Mouse (Mus musculus) embryonic facial prominence, embryonic 13.5 days (tissue): ENCODE measurements around the gene Dcst2. TPM values are rescaled to one million over a fixed set of nuclear protein-coding genes. Genes with fewer than 3 reads are reported as not detected.

Experiments used
- ATAC-seq: fragments of 200-750 bp; cut with Nextera tagmentation; 2 replicates; pipeline ENCODE4 v1.8.0; 2017; ENCODE audit warnings: low read depth; ENCODE audit not compliant: insufficient number of reproducible peaks, insufficient read depth, low FRiP score, low TSS enrichment
- H3K27ac ChIP-seq: fragments of 300-500 bp; sonication (generic); 2 replicates; pipeline ENCODE4 v1.5.1; 2015; ENCODE audit warnings: moderate library complexity, mild to moderate bottlenecking, inconsistent platforms
- H3K27me3 ChIP-seq: fragments of 300-500 bp; sonication (generic); 2 replicates; pipeline ENCODE4 v1.6.1; 2015; ENCODE audit warnings: mild to moderate bottlenecking, inconsistent platforms
- H3K36me3 ChIP-seq: fragments of 300-500 bp; sonication (generic); 2 replicates; pipeline ENCODE4 v1.6.1; 2015; ENCODE audit warnings: mild to moderate bottlenecking, inconsistent platforms
- H3K4me1 ChIP-seq: fragments of 300-500 bp; sonication (generic); 2 replicates; pipeline ENCODE4 v1.6.1; 2015; ENCODE audit warnings: inconsistent platforms
- H3K4me2 ChIP-seq: fragments of 300-500 bp; sonication (generic); 2 replicates; pipeline ENCODE4 v1.6.1; 2015; ENCODE audit warnings: moderate library complexity, mild to moderate bottlenecking, inconsistent platforms
- H3K4me3 ChIP-seq: fragments of 300-500 bp; sonication (generic); 2 replicates; pipeline ENCODE4 v1.5.1; 2015; ENCODE audit warnings: mild to moderate bottlenecking, inconsistent platforms
- H3K9ac ChIP-seq: fragments of 300-500 bp; sonication (generic); 2 replicates; pipeline ENCODE4 v1.6.1; 2015; ENCODE audit warnings: mild to moderate bottlenecking, inconsistent platforms
- H3K9me3 ChIP-seq: fragments of 300-500 bp; sonication (generic); 2 replicates; pipeline ENCODE4 v1.6.1; 2016; ENCODE audit warnings: inconsistent platforms
- WGBS: fragments of 180-500 bp; shearing (Covaris S2); methylation state at CpG from one replicate; pipeline ENCODE4 v1.1.7; 2015; ENCODE audit warnings: mixed read lengths; 5-methylcytosine and 5-hydroxymethylcytosine counted together
- polyA plus RNA-seq: library from polyadenylated mRNA; unstranded; fragments of >200 nt; fragmentation: Nextera tagmentation; extraction: Ambion mirVana; gene quantifications from 2 replicates; pipeline ENCODE4 v1.2.1, GENCODE M21; 2015

Dcst2 gene
- polyA plus RNA-seq, 1 experiment from 2014 or later: 0.38 TPM

- 59% methylated on average over 5 of the region's 5 CpGs for WGBS
- Histone ChIP-seq H3K9me3 (no peaks in the 10 kb centered on the region), H3K27me3 (no peaks in the 10 kb centered on the region), H3K9ac (no peak overlapping the region), H3K27ac (no peak overlapping the region), H3K4me2 (no peak overlapping the region), H3K4me3 (no peak overlapping the region), H3K36me3 (peaks cover 5% of the 10 kb centered on the region; the same call in 1 of the 2 replicates), H3K4me1 (peaks cover 44% of the 10 kb centered on the region)
- no peak for ATAC-seq
Measured at GRCm38 (mm10) chr3:89382950-89383349, 21.2 kb downstream of the Dcst2 start.

GRCm38 (mm10) chr3:89383651-89384255, 22.0 kb downstream of the Dcst2 start:
- Histone ChIP-seq H3K9ac (no peak overlapping the region), H3K4me1 (peaks cover 40% of the 10 kb centered on the region), H3K4me2 (no peak overlapping the region), H3K27me3 (no peaks in the 10 kb centered on the region), H3K36me3 (peaks cover 5% of the 10 kb centered on the region; the same call in 1 of the 2 replicates), H3K9me3 (no peaks in the 10 kb centered on the region), H3K27ac (no peak overlapping the region), H3K4me3 (no peak overlapping the region)
- 77% methylated on average over 5 of the region's 5 CpGs for WGBS
- ATAC-seq: no peak

- Histone ChIP-seq H3K4me3 (no peak overlapping the region), H3K9ac (0 out of 2 replicates have a peak overlapping the region, but pooled peaks have one; percentile 27), H3K27me3 (no peaks in the 10 kb centered on the region), H3K36me3 (peaks cover 5% of the 10 kb centered on the region; the same call in 1 of the 2 replicates), H3K9me3 (no peaks in the 10 kb centered on the region), H3K4me2 (peak overlapping the region; percentile 9; the same call in 1 of the 2 replicates), H3K27ac (peak overlapping the region; percentile 57), H3K4me1 (peaks cover 34% of the 10 kb centered on the region)
- 56% methylated on average over 10 of the region's 12 CpGs for WGBS
- ATAC-seq: no peak
Measured at GRCm38 (mm10) chr3:89384331-89385076, 22.7 kb downstream of the Dcst2 start.

GRCm38 (mm10) chr3:89385451-89385850, 23.7 kb downstream of the Dcst2 start:
- no peak overlapping the region for H3K4me3 ChIP-seq
- H3K9me3 ChIP-seq: no peaks in the 10 kb centered on the region
- peaks cover 5% of the 10 kb centered on the region; the same call in 1 of the 2 replicates for H3K36me3 ChIP-seq
- peaks cover 38% of the 10 kb centered on the region for H3K4me1 ChIP-seq
- H3K4me2 ChIP-seq: peak overlapping the region; percentile 7; the same call in 1 of the 2 replicates
- 29% methylated on average over 11 of the region's 11 CpGs for WGBS
- no peak overlapping the region for H3K9ac ChIP-seq
- no peak overlapping the region for H3K27ac ChIP-seq
- no peak for ATAC-seq
- H3K27me3 ChIP-seq: peaks cover 2% of the 10 kb centered on the region; the same call in 1 of the 2 replicates

- H3K27ac ChIP-seq: peak overlapping the region; percentile 7; the same call in 1 of the 2 replicates
- no peaks in the 10 kb centered on the region for H3K36me3 ChIP-seq
- H3K9me3 ChIP-seq: no peaks in the 10 kb centered on the region
- H3K9ac ChIP-seq: peak overlapping the region; percentile 36; the same call in 1 of the 2 replicates
- WGBS: 38% methylated on average over 17 of the region's 17 CpGs
- ATAC-seq: no peak
- H3K4me2 ChIP-seq: peak overlapping the region; percentile 33
- H3K4me1 ChIP-seq: peaks cover 51% of the 10 kb centered on the region
- H3K27me3 ChIP-seq: peaks cover 15% of the 10 kb centered on the region
- no peak overlapping the region; the same call in 1 of the 2 replicates for H3K4me3 ChIP-seq
Measured at GRCm38 (mm10) chr3:89386438-89387420, 25.0 kb downstream of the Dcst2 start.

GRCm38 (mm10) chr3:89387632-89388031, 25.9 kb downstream of the Dcst2 start:
- H3K9me3 ChIP-seq: no peaks in the 10 kb centered on the region
- peak overlapping the region; percentile 11; the same call in 1 of the 2 replicates for H3K27ac ChIP-seq
- 70% methylated on average over 11 of the region's 11 CpGs for WGBS
- no peak for ATAC-seq
- no peak overlapping the region for H3K9ac ChIP-seq
- H3K27me3 ChIP-seq: peaks cover 24% of the 10 kb centered on the region
- peaks cover 60% of the 10 kb centered on the region for H3K4me1 ChIP-seq
- no peaks in the 10 kb centered on the region for H3K36me3 ChIP-seq
- H3K4me3 ChIP-seq: no peak overlapping the region; the same call in 1 of the 2 replicates
- 0 out of 2 replicates have a peak overlapping the region, but pooled peaks have one; percentile 2 for H3K4me2 ChIP-seq

- Histone ChIP-seq H3K27ac (no peak overlapping the region), H3K4me1 (peaks cover 64% of the 10 kb centered on the region), H3K9ac (no peak overlapping the region), H3K9me3 (no peaks in the 10 kb centered on the region), H3K36me3 (no peaks in the 10 kb centered on the region), H3K27me3 (peaks cover 29% of the 10 kb centered on the region), H3K4me2 (0 out of 2 replicates have a peak overlapping the region, but pooled peaks have one; percentile 2), H3K4me3 (no peak overlapping the region)
- WGBS: 69% methylated on average over 11 of the region's 11 CpGs
- no peak for ATAC-seq
Measured at GRCm38 (mm10) chr3:89388134-89388881, 26.5 kb downstream of the Dcst2 start.

GRCm38 (mm10) chr3:89388901-89389740, 27.3 kb downstream of the Dcst2 start:
- ATAC-seq: no peak
- no peak overlapping the region for H3K4me2 ChIP-seq
- 54% methylated on average over 6 of the region's 6 CpGs for WGBS
- no peak overlapping the region for H3K9ac ChIP-seq
- no peak overlapping the region for H3K27ac ChIP-seq
- H3K4me1 ChIP-seq: peaks cover 66% of the 10 kb centered on the region
- peaks cover 29% of the 10 kb centered on the region for H3K27me3 ChIP-seq
- no peaks in the 10 kb centered on the region for H3K36me3 ChIP-seq
- H3K9me3 ChIP-seq: no peaks in the 10 kb centered on the region
- H3K4me3 ChIP-seq: no peak overlapping the region

GRCm38 (mm10) chr3:89390111-89390515, 28.3 kb downstream of the Dcst2 start:
- Histone ChIP-seq H3K4me1 (peaks cover 66% of the 10 kb centered on the region), H3K9me3 (no peaks in the 10 kb centered on the region), H3K9ac (no peak overlapping the region), H3K36me3 (no peaks in the 10 kb centered on the region), H3K27ac (peak overlapping the region; percentile 16; the same call in 1 of the 2 replicates), H3K4me2 (peak overlapping the region; percentile 94; the same call in 1 of the 2 replicates), H3K4me3 (no peak overlapping the region), H3K27me3 (peaks cover 29% of the 10 kb centered on the region)
- ATAC-seq: no peak
- 52% methylated on average over 5 of the region's 5 CpGs for WGBS
